Mouse (Mus musculus) olfactory bulb, adult 2 months (tissue): Measurements from ENCODE around the gene Il12rb1. TPM values are rescaled to one million over a fixed set of nuclear protein-coding genes. Genes with fewer than 3 reads are reported as not detected.
"Not testable (repeated sequence)": the region's sequence is repeated elsewhere in the genome, so short reads cannot be mapped to it uniquely, and the experiment has no call there.

Experiments used
- H3K27ac ChIP-seq: fragments of 200-500 bp; 2 replicates; pipeline ENCODE4 v1.5.1; 2012; ENCODE audit warnings: low read depth, low read length; ENCODE audit not compliant: insufficient read depth
- H3K4me1 ChIP-seq: fragments of 200-500 bp; 2 replicates; pipeline ENCODE4 v1.6.1; 2012; ENCODE audit warnings: low read length; ENCODE audit not compliant: control insufficient read depth, insufficient read depth
- H3K4me3 ChIP-seq: fragments of 200-500 bp; 2 replicates; pipeline ENCODE4 v1.5.1; 2012; ENCODE audit warnings: mild to moderate bottlenecking, low read depth, low read length, moderate library complexity; ENCODE audit not compliant: insufficient read depth
- CTCF ChIP-seq: fragments of 200-500 bp; IDR thresholded peaks from 2 replicates; pipeline ENCODE4 v1.5.1; 2012; ENCODE audit warnings: low read depth, mild to moderate bottlenecking, low read length, moderate library complexity; ENCODE audit not compliant: insufficient read depth
- POLR2A ChIP-seq: fragments of 200-500 bp; IDR thresholded peaks from 2 replicates; pipeline ENCODE4 v1.6.1; 2012; ENCODE audit warnings: mild to moderate bottlenecking, low read depth, low read length, moderate library complexity; ENCODE audit not compliant: insufficient read depth
- WGBS: fragments of 180-500 bp; shearing (Covaris S2); methylation state at CpG from one replicate; pipeline ENCODE4 v1.1.7; 2018; 5-methylcytosine and 5-hydroxymethylcytosine counted together
- polyA plus RNA-seq: library from polyadenylated mRNA; stranded (reverse); fragments of >200 nt; gene quantifications from 2 replicates; pipeline ENCODE4 v1.2.4, GENCODE M21; 2012; ENCODE audit warnings: low replicate concordance; ENCODE audit not compliant: missing spikeins, insufficient read depth, insufficient read length

Il12rb1 gene
- polyA plus RNA-seq, 1 experiment: not detected

- TF ChIP-seq CTCF: no peak
- no peak for TF ChIP-seq POLR2A
- Histone ChIP-seq H3K4me1 (peaks cover 19% of the 10 kb centered on the region), H3K4me3 (no peak overlapping the region), H3K27ac (no peak overlapping the region)
- 49% methylated on average over 4 of the region's 4 CpGs for WGBS
Measured at GRCm38 (mm10) chr8:70812055-70812454, 3.8 kb downstream of the Il12rb1 start.

GRCm38 (mm10) chr8:70812885-70813284, 4.6 kb downstream of the Il12rb1 start:
- H3K4me1 ChIP-seq: peaks cover 19% of the 10 kb centered on the region
- TF ChIP-seq CTCF: no peak
- TF ChIP-seq POLR2A: no peak
- WGBS: 42% methylated on average over 4 of the region's 4 CpGs
- no peak overlapping the region for H3K27ac ChIP-seq
- no peak overlapping the region for H3K4me3 ChIP-seq

- H3K27ac ChIP-seq: no peak overlapping the region
- 11% methylated on average over 30 of the region's 30 CpGs for WGBS
- H3K4me3 ChIP-seq: no peak overlapping the region
- TF ChIP-seq CTCF (no peak), POLR2A (no peak)
- peaks cover 22% of the 10 kb centered on the region for H3K4me1 ChIP-seq
Measured at GRCm38 (mm10) chr8:70816679-70817078, 8.4 kb downstream of the Il12rb1 start.

- Histone ChIP-seq H3K27ac (no peak overlapping the region), H3K4me1 (peaks cover 11% of the 10 kb centered on the region), H3K4me3 (no peak overlapping the region)
- 7% methylated on average over 31 of the region's 31 CpGs for WGBS
- TF ChIP-seq POLR2A (no peak), CTCF (no peak)
Measured at GRCm38 (mm10) chr8:70820101-70820935, 12.1 kb downstream of the Il12rb1 start.

GRCm38 (mm10) chr8:70821399-70821962, 13.2 kb downstream of the Il12rb1 start:
- peak; percentile 92 for TF ChIP-seq CTCF
- no peak for TF ChIP-seq POLR2A
- H3K4me3 ChIP-seq: no peak overlapping the region
- 18% methylated on average over 30 of the region's 30 CpGs for WGBS
- H3K4me1 ChIP-seq: peaks cover 11% of the 10 kb centered on the region
- no peak overlapping the region for H3K27ac ChIP-seq

GRCm38 (mm10) chr8:70821992-70822391, 13.7 kb downstream of the Il12rb1 start:
- whole genome bisulfite sequencing: 36% methylated on average over 11 of the region's 11 CpGs
- TF ChIP-seq POLR2A (no peak), CTCF (no peak)
- peaks cover 6% of the 10 kb centered on the region; the same call in 1 of the 2 replicates for H3K4me1 ChIP-seq
- H3K4me3 ChIP-seq: no peak overlapping the region
- no peak overlapping the region for H3K27ac ChIP-seq

GRCm38 (mm10) chr8:70822594-70822993, 14.3 kb downstream of the Il12rb1 start:
- not testable (repeated sequence) for H3K4me1 ChIP-seq, H3K27ac ChIP-seq, H3K4me3 ChIP-seq
- WGBS: 88% methylated on average over 3 of the region's 3 CpGs

- TF ChIP-seq POLR2A (no peak), CTCF (no peak)
- no peak overlapping the region for H3K27ac ChIP-seq
- H3K4me3 ChIP-seq: no peak overlapping the region
- peaks cover 3% of the 10 kb centered on the region; the same call in 1 of the 2 replicates for H3K4me1 ChIP-seq
- 91% methylated on average over 7 of the region's 7 CpGs for WGBS
Measured at GRCm38 (mm10) chr8:70823802-70824201, 15.6 kb downstream of the Il12rb1 start.

- TF ChIP-seq POLR2A (no peak), CTCF (no peak)
- Histone ChIP-seq H3K27ac (no peak overlapping the region), H3K4me3 (no peak overlapping the region), H3K4me1 (no peaks in the 10 kb centered on the region)
- 87% methylated on average over 8 of the region's 8 CpGs for WGBS
Measured at GRCm38 (mm10) chr8:70825816-70826215, 17.6 kb downstream of the Il12rb1 start.

GRCm38 (mm10) chr8:70827010-70827409, 18.8 kb downstream of the Il12rb1 start:
- no peak overlapping the region for H3K27ac ChIP-seq
- H3K4me3 ChIP-seq: no peak overlapping the region
- H3K4me1 ChIP-seq: no peaks in the 10 kb centered on the region
- TF ChIP-seq CTCF: no peak
- no peak for TF ChIP-seq POLR2A
- 90% methylated on average over 2 of the region's 2 CpGs for WGBS
